Mouse (Mus musculus) megakaryocyte, embryonic 14.5 days (primary cell): ENCODE results near the gene Pex6. TPM values are rescaled to one million over a fixed set of nuclear protein-coding genes. Genes with fewer than 3 reads are reported as not detected.

Experiments
- H3K27me3 ChIP-seq: replicated peaks from 2 replicates; pipeline ENCODE3; 2012; ENCODE audit warnings: inconsistent platforms
- H3K36me3 ChIP-seq: replicated peaks from 2 replicates; pipeline ENCODE3; 2012; ENCODE audit warnings: low read length, inconsistent platforms, mixed read lengths
- H3K4me1 ChIP-seq: 2 replicates; pipeline ENCODE4 v1.6.1; 2012; ENCODE audit warnings: inconsistent platforms
- H3K4me3 ChIP-seq: replicated peaks from 2 replicates; pipeline ENCODE3; 2012; ENCODE audit warnings: moderate library complexity, mild to moderate bottlenecking, inconsistent platforms
- H3K9me3 ChIP-seq: 2 replicates; pipeline ENCODE4 v1.6.1; 2012; ENCODE audit warnings: inconsistent platforms
- FLI1 ChIP-seq: IDR thresholded peaks from 2 replicates; pipeline ENCODE4 v1.6.1; 2012; ENCODE audit warnings: low read length, inconsistent platforms, mixed read lengths
- GATA1 ChIP-seq: IDR thresholded peaks from 3 replicates; pipeline ENCODE4 v1.6.1; 2012; ENCODE audit warnings: mixed read lengths, low read length, inconsistent platforms, borderline replicate concordance
- polyA plus RNA-seq: library from polyadenylated mRNA; stranded (reverse); fragments of >175 nt; gene quantifications from 2 replicates; pipeline ENCODE4 v1.2.3, GENCODE M21; 2012; ENCODE audit warnings: low replicate concordance; ENCODE audit not compliant: insufficient read depth

Pex6 gene
- polyA plus RNA-seq, 1 experiment = 19.8 TPM

DNA sequence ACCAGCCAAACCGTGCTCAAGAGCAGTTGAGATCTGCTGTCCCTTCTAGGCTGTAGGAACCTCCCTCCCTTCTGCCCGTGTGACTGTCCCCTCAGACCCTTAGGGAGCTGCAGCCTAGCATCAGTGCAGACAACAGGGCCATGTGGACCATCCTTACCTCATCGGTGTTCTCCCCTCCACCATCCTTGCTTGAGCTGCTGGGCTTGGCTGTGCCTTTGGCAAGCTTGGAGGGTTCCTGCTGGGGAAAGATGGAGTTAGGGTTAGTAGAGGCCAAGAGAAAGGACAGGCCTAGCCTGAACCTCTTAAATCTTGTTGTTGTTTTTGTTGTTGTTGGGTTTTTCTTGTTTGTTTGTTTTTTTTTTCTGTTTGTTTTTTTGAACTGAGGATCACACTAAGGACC lies 11.4 kb upstream of the Pex6 start:
- Histone ChIP-seq H3K36me3 (peaks cover 50% of the 10 kb centered on the region), H3K9me3 (no peaks in the 10 kb centered on the region), H3K4me1 (peaks cover 46% of the 10 kb centered on the region), H3K4me3 (peak overlapping the region; percentile 8), H3K27me3 (no peaks in the 10 kb centered on the region)
- TF ChIP-seq GATA1 (no peak), FLI1 (no peak)

DNA sequence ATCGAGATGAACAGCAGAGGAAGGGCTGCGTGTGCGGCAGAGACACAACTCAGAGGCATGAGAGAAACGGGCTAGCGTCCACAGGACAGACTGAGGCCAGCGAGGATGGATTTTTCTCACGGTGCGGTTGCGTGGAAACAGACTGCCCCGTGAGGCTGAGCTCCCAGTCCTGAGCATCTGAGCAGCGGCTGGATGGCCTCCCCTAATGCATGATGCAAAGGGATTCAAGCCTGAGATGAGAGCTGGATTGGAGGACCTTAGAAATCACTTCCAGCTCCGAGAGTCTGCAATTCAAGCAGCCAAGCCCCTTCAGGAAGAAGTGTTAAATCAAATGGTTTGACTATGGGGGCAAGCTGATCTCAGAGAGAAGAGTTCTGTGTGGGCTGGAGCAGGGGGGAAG lies 9.8 kb upstream of the Pex6 start:
- TF ChIP-seq GATA1 = no peak
- no peak for TF ChIP-seq FLI1
- Histone ChIP-seq H3K9me3 (no peaks in the 10 kb centered on the region), H3K27me3 (no peaks in the 10 kb centered on the region), H3K4me3 (no peak overlapping the region), H3K36me3 (peaks cover 42% of the 10 kb centered on the region), H3K4me1 (peaks cover 49% of the 10 kb centered on the region)

DNA sequence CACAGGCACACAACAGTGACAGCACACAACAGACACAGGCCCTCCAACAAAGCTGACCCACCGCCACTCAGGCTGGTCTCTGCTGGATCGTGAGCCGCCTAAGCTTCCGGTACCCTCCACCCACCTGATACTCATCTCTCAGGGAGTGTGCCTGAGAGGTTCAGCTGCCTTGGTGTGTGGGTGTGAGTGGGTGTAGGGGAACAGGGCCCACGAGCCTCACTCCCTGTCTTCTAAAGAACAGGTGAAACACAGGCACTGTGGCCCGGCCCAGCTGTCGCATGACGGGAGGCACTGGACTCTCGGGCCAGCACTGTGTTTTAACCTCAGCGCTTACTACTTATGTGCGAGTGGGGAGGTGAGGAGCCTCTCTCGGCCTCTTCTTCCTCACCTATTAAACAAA lies 9.2 kb upstream of the Pex6 start:
- H3K36me3 ChIP-seq = peaks cover 42% of the 10 kb centered on the region
- peaks cover 2% of the 10 kb centered on the region for H3K27me3 ChIP-seq
- peak overlapping the region; percentile 38 for H3K4me3 ChIP-seq
- H3K4me1 ChIP-seq = peaks cover 49% of the 10 kb centered on the region
- TF ChIP-seq FLI1 = no peak
- no peak for TF ChIP-seq GATA1
- no peaks in the 10 kb centered on the region for H3K9me3 ChIP-seq

DNA sequence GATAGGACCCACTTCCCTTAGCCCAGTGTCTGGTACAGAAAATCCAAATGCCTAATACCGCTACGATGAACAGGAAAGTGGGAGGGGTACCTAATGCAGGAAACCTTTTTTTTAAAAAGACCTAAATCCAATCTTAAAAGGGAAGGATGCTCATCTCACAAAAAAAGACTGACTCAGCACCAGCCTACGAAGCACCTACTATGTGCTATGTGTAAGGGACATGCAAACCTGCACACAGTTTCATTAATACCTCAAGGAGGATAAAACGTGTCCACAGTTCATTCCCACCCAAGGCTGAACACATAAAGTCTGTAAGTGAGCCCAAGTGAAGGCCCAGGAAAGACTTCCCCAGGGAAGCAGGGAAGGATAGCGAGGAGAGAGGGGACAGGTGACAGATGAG lies 8.8 kb upstream of the Pex6 start:
- H3K27me3 ChIP-seq = peaks cover 3% of the 10 kb centered on the region
- no peak overlapping the region for H3K4me3 ChIP-seq
- TF ChIP-seq FLI1 = no peak
- TF ChIP-seq GATA1 = no peak
- H3K36me3 ChIP-seq = peaks cover 42% of the 10 kb centered on the region
- H3K4me1 ChIP-seq = peaks cover 49% of the 10 kb centered on the region
- no peaks in the 10 kb centered on the region for H3K9me3 ChIP-seq

DNA sequence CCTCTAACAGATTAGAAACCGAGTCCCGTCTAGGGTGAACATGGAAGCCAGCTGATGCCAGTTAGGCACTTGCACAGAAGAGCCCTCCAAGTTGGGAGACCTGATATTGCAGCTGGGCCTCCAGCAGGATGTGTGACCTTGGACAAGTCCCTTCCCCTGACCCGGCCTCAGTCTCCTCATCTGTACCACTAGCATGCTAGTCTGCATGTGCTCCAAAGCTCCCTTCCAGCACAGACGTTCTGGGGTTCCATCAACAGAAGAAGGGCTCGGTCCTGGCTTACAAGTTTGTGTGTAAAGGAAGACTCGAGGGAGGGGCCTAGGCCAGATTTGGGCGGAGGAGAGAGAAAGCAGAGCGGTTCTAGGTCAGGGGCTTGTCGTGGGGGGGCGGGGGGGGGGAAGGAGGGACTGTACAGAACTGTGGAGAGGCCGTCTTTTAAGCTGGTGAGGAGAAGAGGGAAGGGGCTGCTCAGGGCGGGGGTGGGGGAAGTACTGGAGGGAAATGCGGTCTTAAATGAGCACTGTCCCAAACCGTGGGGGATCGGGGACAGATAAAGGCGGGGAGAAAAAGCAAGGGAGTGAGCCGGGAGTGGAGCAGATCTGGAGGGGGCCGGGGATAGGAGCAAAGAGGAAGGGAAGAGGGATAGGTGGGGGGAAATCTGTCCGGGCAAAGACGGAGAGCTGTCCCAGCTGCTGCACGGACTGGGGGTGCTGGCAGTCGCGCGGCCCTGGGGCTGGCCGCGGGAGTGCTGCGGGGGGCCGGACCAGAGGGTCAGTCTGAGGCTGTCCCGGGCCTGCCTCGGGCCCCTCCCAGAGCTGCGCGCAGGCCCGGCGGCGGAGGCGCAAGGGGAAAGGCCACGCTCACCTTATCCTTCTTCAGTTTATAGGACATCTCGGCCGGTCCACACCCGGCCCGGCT lies 7.0 kb upstream of the Pex6 start:
- Histone ChIP-seq H3K36me3 (peaks cover 27% of the 10 kb centered on the region), H3K4me3 (peak overlapping the region; percentile 95), H3K9me3 (peaks cover 7% of the 10 kb centered on the region), H3K4me1 (peaks cover 46% of the 10 kb centered on the region), H3K27me3 (peaks cover 3% of the 10 kb centered on the region)
- TF ChIP-seq GATA1 = no peak
- no peak for TF ChIP-seq FLI1

DNA sequence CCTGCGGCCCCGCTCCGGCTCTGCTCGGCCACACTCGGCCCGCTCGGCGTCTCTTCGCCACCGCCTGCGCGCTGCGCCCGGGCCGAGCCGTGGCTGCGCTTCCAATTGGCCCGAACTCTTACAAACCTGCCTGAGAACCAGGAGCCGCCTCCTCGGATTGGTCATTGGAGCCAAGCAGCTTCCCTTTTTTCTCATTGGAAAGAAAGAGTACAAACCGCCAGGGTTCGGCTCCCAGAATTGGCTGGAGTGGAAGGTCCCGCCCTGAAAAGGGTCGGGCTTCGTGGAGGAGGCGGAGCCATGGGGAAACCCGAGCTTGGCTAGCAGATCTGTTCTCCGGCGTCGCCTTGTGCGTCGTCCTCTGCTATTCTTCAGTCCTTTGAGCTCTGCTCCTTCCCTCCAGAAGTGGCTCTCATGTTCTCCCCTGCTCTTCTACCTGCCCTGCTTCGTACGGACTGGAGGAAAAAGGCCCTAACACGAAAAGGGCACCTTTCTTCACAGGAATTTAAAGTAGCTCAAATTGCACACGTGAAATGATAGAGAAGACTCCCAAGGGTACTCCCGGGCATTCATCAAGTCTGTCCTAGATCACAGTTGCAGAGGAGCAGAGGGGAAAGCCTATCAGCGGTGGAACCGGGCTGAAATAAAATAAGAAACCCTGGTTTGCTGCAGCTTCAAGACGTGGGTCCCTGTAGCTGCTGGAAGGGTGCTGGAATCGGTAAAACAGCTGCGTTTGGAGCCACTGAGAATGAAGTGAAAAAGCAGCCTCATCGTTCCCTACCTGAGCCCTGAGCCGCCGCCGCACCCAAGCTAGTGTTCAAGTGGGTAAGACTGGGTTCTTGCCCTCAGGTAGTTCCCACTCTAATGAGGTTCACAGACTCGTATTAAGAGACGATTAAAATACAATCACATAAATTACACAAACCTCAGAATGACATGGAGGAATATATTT lies 6.1 kb upstream of the Pex6 start, which contains the start of gene Ppp2r5d:
Gene Ppp2r5d (minus strand): TSS at position 225 of the 949 bp plus-strand sequence.
- H3K4me1 ChIP-seq = peaks cover 43% of the 10 kb centered on the region
- H3K27me3 ChIP-seq = peaks cover 3% of the 10 kb centered on the region
- peaks cover 7% of the 10 kb centered on the region for H3K9me3 ChIP-seq
- TF ChIP-seq GATA1 = no peak
- peak within 1 kb of the TSS; percentile 95 for H3K4me3 ChIP-seq
- H3K36me3 ChIP-seq = peaks cover 18% of the 10 kb centered on the region

DNA sequence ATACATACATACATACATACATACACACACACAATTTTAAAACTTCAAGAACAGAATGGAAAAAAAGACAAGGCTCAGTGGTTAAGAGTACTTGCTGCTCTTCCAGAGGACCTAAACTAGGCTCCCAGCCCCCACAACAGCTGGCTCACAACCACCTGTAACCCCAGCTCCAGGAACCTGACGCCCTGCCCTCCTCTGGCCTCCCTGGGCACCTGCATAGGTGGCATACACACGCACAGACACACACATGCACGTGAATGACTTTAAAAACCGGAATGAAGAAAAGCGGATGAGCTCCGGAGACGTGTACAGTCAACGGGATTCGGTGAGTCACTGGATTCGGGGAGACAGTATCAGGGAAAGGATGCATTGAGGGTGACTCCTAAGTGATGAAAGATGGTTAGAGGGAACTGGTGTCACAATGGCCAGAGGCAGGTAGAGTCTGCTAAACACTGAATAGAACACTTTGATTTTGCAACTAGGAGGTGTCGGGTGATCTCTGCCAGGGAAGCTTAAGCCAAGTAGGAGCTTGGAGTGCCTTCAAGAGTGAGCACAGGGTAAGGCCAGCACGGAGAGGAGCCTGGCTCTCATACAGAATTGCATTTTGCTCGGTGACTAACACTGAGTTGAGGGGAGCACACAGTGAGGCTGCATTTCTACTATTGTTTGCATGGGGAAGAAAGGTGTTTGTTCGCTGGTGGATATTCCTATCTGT lies 4.7 kb upstream of the Pex6 start:
- Histone ChIP-seq H3K36me3 (peaks cover 6% of the 10 kb centered on the region), H3K4me1 (peaks cover 40% of the 10 kb centered on the region), H3K9me3 (peaks cover 7% of the 10 kb centered on the region), H3K4me3 (no peak overlapping the region), H3K27me3 (peaks cover 3% of the 10 kb centered on the region)
- no peak for TF ChIP-seq GATA1
- TF ChIP-seq FLI1 = no peak

DNA sequence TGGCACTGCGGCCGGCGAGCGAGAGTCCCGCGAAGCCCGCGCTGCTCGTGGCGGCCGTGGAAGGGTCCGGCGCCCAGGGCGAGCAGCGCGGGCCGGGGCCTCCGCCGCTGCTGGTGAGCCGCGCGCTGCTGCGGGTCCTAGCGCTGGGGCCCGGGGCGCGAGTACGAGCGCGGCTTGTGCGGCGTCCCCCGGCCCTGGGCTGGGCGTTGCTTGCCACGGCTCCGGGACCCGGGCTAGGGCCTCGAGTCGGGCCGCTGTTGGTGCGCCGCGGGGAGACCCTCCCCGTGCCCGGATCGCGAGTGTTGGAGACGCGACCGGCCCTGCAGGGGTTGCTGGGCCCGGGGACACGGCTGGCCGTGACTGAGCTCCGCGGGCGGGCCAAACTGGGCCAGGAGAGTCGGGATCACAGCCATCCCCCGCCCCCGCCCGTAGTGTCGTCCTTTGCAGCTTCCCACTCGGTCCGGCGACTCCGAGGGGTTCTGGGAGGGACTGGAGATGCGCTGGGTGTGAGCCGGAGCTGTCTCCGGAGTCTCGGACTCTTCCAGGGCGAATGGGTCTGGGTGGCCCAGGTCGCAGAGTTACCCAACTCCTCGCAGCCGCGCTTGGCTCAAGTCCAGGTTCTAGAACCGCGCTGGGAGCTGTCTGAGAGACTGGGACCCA lies 479 bp downstream of the Pex6 start:
- H3K4me1 ChIP-seq = peaks cover 26% of the 10 kb centered on the region
- H3K4me3 ChIP-seq = peak overlapping the region; percentile 97
- TF ChIP-seq GATA1 = no peak
- TF ChIP-seq FLI1 = no peak
- H3K36me3 ChIP-seq = peaks cover 34% of the 10 kb centered on the region
- H3K9me3 ChIP-seq = peaks cover 7% of the 10 kb centered on the region
- peaks cover 3% of the 10 kb centered on the region for H3K27me3 ChIP-seq

DNA sequence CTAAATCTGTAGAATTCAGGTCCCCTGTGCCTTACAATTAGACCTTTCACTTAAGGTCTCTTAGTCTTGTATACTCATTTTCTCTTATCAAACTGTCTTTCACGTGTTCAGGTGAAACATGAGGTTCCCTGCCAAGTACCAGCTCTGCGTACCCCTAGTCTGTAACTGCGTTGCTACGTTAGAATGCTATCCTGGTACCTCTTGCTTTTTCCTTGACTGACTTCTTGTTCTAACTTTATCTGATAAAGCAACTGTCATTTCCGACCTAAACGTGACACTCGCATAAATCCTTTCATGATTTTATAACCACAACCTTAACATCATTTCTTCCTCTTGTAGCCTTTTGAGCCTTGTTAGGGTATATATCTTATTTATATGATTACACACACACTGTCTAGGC lies 1.2 kb downstream of the Pex6 start:
- TF ChIP-seq FLI1 (no peak), GATA1 (no peak)
- Histone ChIP-seq H3K36me3 (peaks cover 38% of the 10 kb centered on the region), H3K9me3 (peaks cover 7% of the 10 kb centered on the region), H3K27me3 (no peaks in the 10 kb centered on the region), H3K4me3 (peak overlapping the region; percentile 97), H3K4me1 (peaks cover 26% of the 10 kb centered on the region)
